12 mouse cellular contexts compared by ENCODE assay signal in genomic region chr3:104349847-104350228, GRCm38 (mm10).
DNase-seq lines count a peak whose midpoint lies in the region; ATAC-seq and TF ChIP-seq lines count a peak whose summit lies in the region.
"Had no signal": no experiment of that assay in that cellular context is flagged by ENCODE, and none has a peak within 500 bp of the region (broad histone marks: within the 10 kb centered on the region; RNA-seq: fewer than 3 reads in every experiment).

No protein-coding gene starts in this region.

- H3K9ac ChIP-seq in hindbrain, embryonic 12.5 days: no peak overlapping the region
- H3K9ac ChIP-seq in hindbrain, embryonic 11.5 days (ENCODE audit: low read depth, low read length): no peak overlapping the region
- H3K9ac ChIP-seq in embryonic facial prominence, embryonic 15.5 days: no peak overlapping the region
- no peak overlapping the region for H3K9ac ChIP-seq in kidney, embryonic 15.5 days
- no peak overlapping the region for H3K9ac ChIP-seq in lung, postnatal 0 days (replicated peaks; ENCODE audit: low read depth)
- H3K9ac ChIP-seq: embryonic facial prominence, embryonic 12.5 days; hindbrain, embryonic 15.5 days had no signal

- no peaks in the 10 kb centered on the region for H3K9me3 ChIP-seq in hindbrain, embryonic 12.5 days (replicated peaks)
- no peaks in the 10 kb centered on the region for H3K9me3 ChIP-seq in hindbrain, embryonic 11.5 days (ENCODE audit: control insufficient read depth, low read length)
- H3K9me3 ChIP-seq in embryonic facial prominence, embryonic 15.5 days (replicated peaks): no peaks in the 10 kb centered on the region
- no peaks in the 10 kb centered on the region for H3K9me3 ChIP-seq in kidney, embryonic 15.5 days (replicated peaks)
- H3K9me3 ChIP-seq in lung, postnatal 0 days (ENCODE audit: low read length): no peaks in the 10 kb centered on the region
- H3K9me3 ChIP-seq: embryonic facial prominence, embryonic 12.5 days; hindbrain, embryonic 15.5 days had no signal

- H3K27me3 ChIP-seq in hindbrain, embryonic 12.5 days: peaks cover 14% of the 10 kb centered on the region
- no peaks in the 10 kb centered on the region; the same call in 1 of the 2 replicates for H3K27me3 ChIP-seq in hindbrain, embryonic 11.5 days (ENCODE audit: control insufficient read depth, insufficient read depth, low read length)
- no peaks in the 10 kb centered on the region for H3K27me3 ChIP-seq in embryonic facial prominence, embryonic 15.5 days
- no peaks in the 10 kb centered on the region for H3K27me3 ChIP-seq in kidney, embryonic 15.5 days
- no peaks in the 10 kb centered on the region for H3K27me3 ChIP-seq in lung, postnatal 0 days (replicated peaks; ENCODE audit: insufficient read depth, low read length)
- H3K27me3 ChIP-seq: embryonic facial prominence, embryonic 12.5 days; hindbrain, embryonic 15.5 days had no signal

- H3K36me3 ChIP-seq in hindbrain, embryonic 12.5 days: no peaks in the 10 kb centered on the region
- H3K36me3 ChIP-seq in hindbrain, embryonic 11.5 days (ENCODE audit: control insufficient read depth, insufficient read depth, low read length): no peaks in the 10 kb centered on the region
- no peaks in the 10 kb centered on the region for H3K36me3 ChIP-seq in embryonic facial prominence, embryonic 15.5 days
- no peaks in the 10 kb centered on the region for H3K36me3 ChIP-seq in kidney, embryonic 15.5 days
- no peaks in the 10 kb centered on the region for H3K36me3 ChIP-seq in lung, postnatal 0 days (ENCODE audit: insufficient read depth, low read length)
- H3K36me3 ChIP-seq: embryonic facial prominence, embryonic 12.5 days; hindbrain, embryonic 15.5 days had no signal

- ATAC-seq in hindbrain, embryonic 12.5 days (ENCODE audit: low FRiP score): peak; percentile 58; the same call in 1 of the 2 replicates
- no peak for ATAC-seq in hindbrain, embryonic 11.5 days (ENCODE audit: low FRiP score)
- ATAC-seq in embryonic facial prominence, embryonic 15.5 days (ENCODE audit: insufficient number of reproducible peaks, low FRiP score, low TSS enrichment, low read depth): 0 out of 2 replicates have a peak, but pooled peaks have one; percentile 27
- ATAC-seq in kidney, embryonic 15.5 days (replicated peaks; ENCODE audit: low FRiP score): 0 out of 2 replicates have a peak, but pooled peaks have one; percentile 30
- no peak for ATAC-seq in lung, postnatal 0 days
- no peak for ATAC-seq in megakaryocyte progenitor cell, adult 5-6 weeks (replicated peaks; ENCODE audit: poor library complexity)

- H3K4me2 ChIP-seq in hindbrain, embryonic 12.5 days (replicated peaks): no peak overlapping the region
- H3K4me2 ChIP-seq in hindbrain, embryonic 11.5 days (replicated peaks; ENCODE audit: low read depth, low read length): no peak overlapping the region
- H3K4me2 ChIP-seq in embryonic facial prominence, embryonic 15.5 days (replicated peaks): no peak overlapping the region; the same call in 1 of the 2 replicates
- H3K4me2 ChIP-seq in kidney, embryonic 15.5 days: peak overlapping the region; percentile 36; the same call in 1 of the 2 replicates
- H3K4me2 ChIP-seq in lung, postnatal 0 days (replicated peaks; ENCODE audit: low read depth, low read length): no peak overlapping the region
- H3K4me2 ChIP-seq: embryonic facial prominence, embryonic 12.5 days had no signal

- WGBS in hindbrain, embryonic 12.5 days: 84% methylated on average over 2 of the region's 2 CpGs
- 86% methylated on average over 2 of the region's 2 CpGs for WGBS in hindbrain, embryonic 11.5 days
- WGBS in embryonic facial prominence, embryonic 15.5 days: 54% methylated on average over 2 of the region's 2 CpGs
- 65% methylated on average over 2 of the region's 2 CpGs for WGBS in kidney, embryonic 15.5 days
- 60% methylated on average over 2 of the region's 2 CpGs for WGBS in lung, postnatal 0 days

- no peak for TF ChIP-seq CTCF in lung, postnatal 0 days (IDR thresholded peaks at IDR 0.05)

- H3K4me1 ChIP-seq in hindbrain, embryonic 12.5 days: peaks cover 13% of the 10 kb centered on the region
- no peaks in the 10 kb centered on the region for H3K4me1 ChIP-seq in hindbrain, embryonic 11.5 days (replicated peaks; ENCODE audit: control insufficient read depth, insufficient read depth, low read length)
- peaks cover 24% of the 10 kb centered on the region for H3K4me1 ChIP-seq in embryonic facial prominence, embryonic 15.5 days
- H3K4me1 ChIP-seq in kidney, embryonic 15.5 days: peaks cover 46% of the 10 kb centered on the region
- no peaks in the 10 kb centered on the region; the same call in none of the 2 replicates for H3K4me1 ChIP-seq in lung, postnatal 0 days (ENCODE audit: insufficient read depth, low read depth, low read length)

- H3K4me3 ChIP-seq in hindbrain, embryonic 12.5 days: no peak overlapping the region
- H3K4me3 ChIP-seq in hindbrain, embryonic 11.5 days (ENCODE audit: low read depth, low read length): no peak overlapping the region
- H3K4me3 ChIP-seq in embryonic facial prominence, embryonic 15.5 days (replicated peaks): no peak overlapping the region
- H3K4me3 ChIP-seq in kidney, embryonic 15.5 days (replicated peaks): no peak overlapping the region
- no peak overlapping the region for H3K4me3 ChIP-seq in lung, postnatal 0 days (ENCODE audit: low read depth, low read length)
- H3K4me3 ChIP-seq: embryonic facial prominence, embryonic 12.5 days; hindbrain, embryonic 15.5 days had no signal

- H3K27ac ChIP-seq in hindbrain, embryonic 12.5 days: 0 out of 2 replicates have a peak overlapping the region, but pooled peaks have one; percentile 19
- H3K27ac ChIP-seq in hindbrain, embryonic 11.5 days (ENCODE audit: low read depth, low read length): no peak overlapping the region
- H3K27ac ChIP-seq in embryonic facial prominence, embryonic 15.5 days (replicated peaks): peak overlapping the region; percentile 75
- H3K27ac ChIP-seq in kidney, embryonic 15.5 days: peak overlapping the region; percentile 78
- H3K27ac ChIP-seq in lung, postnatal 0 days (ENCODE audit: low read length): no peak overlapping the region
- H3K27ac ChIP-seq: embryonic facial prominence, embryonic 12.5 days; hindbrain, embryonic 15.5 days had no signal

- no peak for TF ChIP-seq EP300 in lung, postnatal 0 days (IDR thresholded peaks at IDR 0.05)

- no peak for DNase-seq in hindbrain, embryonic 11.5 days (ENCODE audit: low spot score)
- DNase-seq in lung, postnatal 0 days (ENCODE audit: low spot score): peak; percentile 37
- DNase-seq in testis, postnatal 10 days (ENCODE audit: low spot score): no peak
- no peak for DNase-seq in c-Kit-positive CD71-positive TER-119-positive erythroid progenitor cells, embryonic 14.5 days (ENCODE audit: low spot score)
- DNase-seq: adrenal gland, adult 2 months; cerebellum, adult 11 months had no signal

Comparison
In these comparisons a context has a peak if more than half of its experiments do, and no peak if none do; other contexts are left out.
1. ATAC-seq: peak in hindbrain, embryonic 12.5 days (single experiment), embryonic facial prominence, embryonic 15.5 days (single experiment) and kidney, embryonic 15.5 days (single experiment); none in hindbrain, embryonic 11.5 days (single experiment), lung, postnatal 0 days (single experiment) and megakaryocyte progenitor cell, adult 5-6 weeks (single experiment).
2. H3K27ac ChIP-seq: peak in hindbrain, embryonic 12.5 days (single experiment), embryonic facial prominence, embryonic 15.5 days (single experiment) and kidney, embryonic 15.5 days (single experiment); none in hindbrain, embryonic 11.5 days (single experiment) and lung, postnatal 0 days (single experiment).